Mouse (Mus musculus): ENCODE measurements at regions not wholly inside any gene's neighbourhood (a gene's known extent, or its start where the extent isn't known, plus 50 kb on each side); places are given as distances from the start of the nearest gene placed in this dataset.

GRCm38 (mm10) chr7:37240832-37241231 is 532.6 kb downstream of the Zfp536 start:
- DNase-seq = no peak

- no peak for DNase-seq
These were observed 531.7 kb downstream of the Zfp536 start for GRCm38 (mm10) chr7:37241781-37242180.

GRCm38 (mm10) chr7:37242476-37242875 is 531.0 kb downstream of the Zfp536 start:
- no peak for DNase-seq

- DNase-seq = no peak
These were observed 527.3 kb downstream of the Zfp536 start for GRCm38 (mm10) chr7:37246156-37246555.

GRCm38 (mm10) chr7:37254431-37254830 is 519.0 kb downstream of the Zfp536 start:
- DNase-seq = peak; percentile 5

GRCm38 (mm10) chr7:37255840-37256239 is 517.6 kb downstream of the Zfp536 start:
- peak; percentile 9 for DNase-seq

- peak; percentile 4 for DNase-seq
These were observed 514.1 kb downstream of the Zfp536 start for GRCm38 (mm10) chr7:37259293-37259692.

GRCm38 (mm10) chr7:37262846-37263245 is 510.6 kb downstream of the Zfp536 start:
- no peak for DNase-seq

GRCm38 (mm10) chr7:37267404-37267803 is 506.0 kb downstream of the Zfp536 start:
- no peak for DNase-seq

GRCm38 (mm10) chr7:37270841-37271240 is 502.6 kb downstream of the Zfp536 start:
- no peak for DNase-seq

- peak; percentile 23 for DNase-seq
These were observed 483.4 kb downstream of the Zfp536 start for GRCm38 (mm10) chr7:37290018-37290417.

- DNase-seq = no peak
These were observed 482.9 kb downstream of the Zfp536 start for GRCm38 (mm10) chr7:37290493-37291045.

- peak; percentile 47 for DNase-seq
These were observed 481.7 kb downstream of the Zfp536 start for GRCm38 (mm10) chr7:37291726-37292125.

- DNase-seq = no peak
These were observed 480.9 kb downstream of the Zfp536 start for GRCm38 (mm10) chr7:37292554-37292953.

GRCm38 (mm10) chr7:37298888-37299287 is 474.6 kb downstream of the Zfp536 start:
- DNase-seq = no peak

- no peak for DNase-seq
These were observed 468.0 kb downstream of the Zfp536 start for GRCm38 (mm10) chr7:37305463-37305862.

- no peak for DNase-seq
These were observed 466.2 kb downstream of the Zfp536 start for GRCm38 (mm10) chr7:37307191-37307590.

GRCm38 (mm10) chr7:37324653-37325052 is 448.8 kb downstream of the Zfp536 start:
- DNase-seq = no peak

- no peak for DNase-seq
These were observed 440.0 kb downstream of the Zfp536 start for GRCm38 (mm10) chr7:37333451-37333850.

- DNase-seq = no peak
These were observed 438.2 kb downstream of the Zfp536 start for GRCm38 (mm10) chr7:37335212-37335611.

- DNase-seq = no peak
These were observed 437.1 kb downstream of the Zfp536 start for GRCm38 (mm10) chr7:37336171-37336850.

GRCm38 (mm10) chr7:37336851-37337531 is 436.4 kb downstream of the Zfp536 start:
- DNase-seq = no peak

GRCm38 (mm10) chr7:37337616-37338015 is 435.8 kb downstream of the Zfp536 start:
- no peak for DNase-seq

- no peak for DNase-seq
These were observed 435.4 kb downstream of the Zfp536 start for GRCm38 (mm10) chr7:37338067-37338501.

Measured in heart, postnatal 4 days (tissue).